Mouse (Mus musculus): ENCODE data around the gene Draxin.
"Not testable (repeated sequence)": the region's sequence is repeated elsewhere in the genome, so short reads cannot be mapped to it uniquely, and the experiment has no call there.

The Draxin gene

DNA sequence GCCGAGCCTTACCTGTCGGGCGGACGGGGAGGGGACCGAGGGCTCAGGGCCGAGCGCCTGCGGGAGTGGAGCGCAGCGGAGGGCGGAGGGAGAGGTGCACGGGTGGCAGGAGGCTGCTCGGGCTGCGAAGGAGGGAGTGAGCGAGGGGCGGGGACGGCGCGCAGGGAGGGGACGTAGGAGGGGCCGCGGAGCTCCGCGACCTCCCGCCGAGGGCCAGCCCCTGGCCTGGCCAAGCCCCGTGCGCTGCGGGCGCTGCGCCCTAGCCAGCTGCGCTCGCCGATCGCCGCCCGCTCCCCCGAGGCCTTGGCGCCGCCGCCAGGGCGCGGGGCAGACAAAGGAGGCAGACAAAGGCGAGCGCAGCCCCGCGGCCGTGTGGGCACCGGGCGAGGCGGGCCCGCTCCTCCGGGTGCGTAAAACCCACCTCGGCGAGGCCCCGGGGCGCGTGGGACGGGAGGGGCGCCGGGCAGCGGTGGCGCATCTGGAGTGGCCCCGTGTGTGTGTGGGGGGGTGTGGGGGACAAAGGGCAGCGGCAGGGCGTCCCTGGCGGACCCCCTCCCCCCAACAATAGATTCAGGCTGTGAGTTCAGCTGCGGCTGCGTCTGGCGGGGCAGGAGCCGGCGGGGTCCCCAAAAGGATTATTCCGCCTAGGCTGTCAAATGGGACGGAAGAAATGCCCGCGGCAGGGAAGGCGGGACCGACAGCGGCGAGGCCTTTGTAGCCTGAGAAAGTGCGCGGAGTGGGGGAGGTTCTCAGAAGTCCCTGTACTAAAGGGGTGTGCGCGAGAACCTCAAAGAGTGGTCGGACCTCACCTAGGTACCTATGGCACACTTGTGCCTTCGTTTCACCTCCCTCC, at the start of gene Draxin:
Draxin (minus strand) TSS at position 138 of the 853 bp plus-strand sequence.
- no peak for DNase-seq (ENCODE audit: low spot score in 2 of 2)

DNA sequence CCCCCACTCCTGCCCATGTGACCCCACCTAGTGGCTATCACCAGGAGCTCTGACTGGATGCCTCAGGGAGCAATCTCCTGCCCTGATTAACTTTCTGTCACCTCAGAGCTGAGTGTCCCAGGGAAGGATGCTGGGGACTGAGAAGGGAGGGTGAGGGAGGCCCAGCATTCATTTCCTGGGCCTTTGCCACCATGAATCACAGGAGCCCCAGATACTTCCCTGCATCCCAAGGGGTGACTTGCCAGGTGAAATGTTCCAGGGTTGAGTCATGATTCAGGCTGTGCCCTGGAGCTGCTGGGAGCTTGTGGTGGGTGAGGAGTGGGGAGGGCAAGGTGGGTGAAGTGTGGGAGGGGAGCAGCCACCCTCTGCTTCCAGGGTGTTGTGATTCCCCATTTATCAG, 47.2 kb upstream of the Draxin start:
- DNase-seq (ENCODE audit: low spot score in 2 of 2) = no peak

DNA sequence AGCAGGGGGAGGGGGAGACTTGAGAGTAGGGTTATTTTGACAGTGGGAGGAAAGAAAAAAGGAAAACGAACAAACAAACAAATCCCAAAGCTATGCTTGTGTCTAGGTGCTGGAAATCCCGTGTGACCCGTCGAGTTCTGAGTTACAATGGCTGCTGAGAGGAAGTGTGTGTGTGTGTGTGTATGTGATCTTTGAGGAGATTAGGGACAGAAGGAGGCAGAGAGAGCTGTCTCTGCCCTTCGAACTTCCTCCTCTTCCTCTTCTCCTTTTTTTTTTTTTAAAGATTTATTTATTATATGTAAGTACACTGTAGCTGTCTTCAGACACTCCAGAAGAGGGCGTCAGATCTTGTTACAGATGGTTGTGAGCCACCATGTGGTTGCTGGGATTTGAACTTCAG, 46.1 kb upstream of the Draxin start:
- not testable (repeated sequence) for DNase-seq (ENCODE audit: low spot score in 2 of 2)

DNA sequence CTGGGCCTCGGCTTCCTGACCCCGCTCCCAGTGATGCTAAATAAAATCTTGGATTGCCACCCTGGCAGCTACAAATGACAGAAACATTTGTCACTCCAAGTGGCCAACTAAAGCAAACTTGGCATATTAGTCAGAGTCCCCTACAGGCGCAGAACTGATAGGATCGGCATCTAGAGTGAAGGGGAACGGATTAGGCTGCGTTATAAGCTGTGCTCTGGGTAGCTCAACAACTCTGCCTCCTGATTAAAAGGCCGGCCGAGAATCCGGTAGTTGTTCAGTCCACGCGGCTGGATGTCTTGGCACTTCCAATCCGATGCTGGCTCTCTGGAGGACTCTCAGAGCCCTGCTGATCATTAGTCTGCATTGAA, 44.0 kb upstream of the Draxin start:
- no peak for DNase-seq (ENCODE audit: low spot score in 2 of 2)

DNA sequence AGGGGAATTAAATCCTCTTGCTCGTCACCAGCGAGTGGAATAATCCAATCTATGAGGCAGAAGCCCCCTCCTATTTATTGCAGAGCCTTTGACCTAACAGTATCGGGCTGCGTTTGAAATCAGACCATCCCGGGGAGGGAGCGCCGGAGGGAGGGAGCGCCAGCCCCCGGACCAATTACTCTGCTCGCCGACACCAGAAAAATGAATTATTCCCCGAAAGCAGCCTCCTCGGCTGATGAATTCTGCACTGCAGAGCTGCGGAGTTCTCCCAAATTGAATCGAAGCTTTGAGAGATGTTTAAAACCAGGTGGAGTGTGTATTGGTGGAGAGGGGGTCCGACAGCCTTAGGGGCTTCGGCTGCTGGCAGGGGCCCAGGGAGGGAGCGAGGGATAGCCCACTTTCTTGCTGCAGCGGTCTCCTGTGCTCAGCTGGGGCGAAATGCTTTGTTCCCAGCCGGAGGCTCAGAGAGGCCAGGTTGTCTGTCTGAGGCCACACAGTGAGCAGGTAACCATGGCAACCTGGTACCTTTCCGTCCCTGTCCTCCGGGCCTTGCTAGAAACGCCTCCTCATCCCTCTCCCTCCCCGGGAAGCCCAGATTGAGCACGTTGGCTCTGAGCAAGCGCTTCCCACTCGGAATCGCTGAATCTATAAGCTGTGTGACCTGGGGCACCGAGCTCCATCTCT, 43.5 kb upstream of the Draxin start:
- no peak for DNase-seq (ENCODE audit: low spot score in 2 of 2)

DNA sequence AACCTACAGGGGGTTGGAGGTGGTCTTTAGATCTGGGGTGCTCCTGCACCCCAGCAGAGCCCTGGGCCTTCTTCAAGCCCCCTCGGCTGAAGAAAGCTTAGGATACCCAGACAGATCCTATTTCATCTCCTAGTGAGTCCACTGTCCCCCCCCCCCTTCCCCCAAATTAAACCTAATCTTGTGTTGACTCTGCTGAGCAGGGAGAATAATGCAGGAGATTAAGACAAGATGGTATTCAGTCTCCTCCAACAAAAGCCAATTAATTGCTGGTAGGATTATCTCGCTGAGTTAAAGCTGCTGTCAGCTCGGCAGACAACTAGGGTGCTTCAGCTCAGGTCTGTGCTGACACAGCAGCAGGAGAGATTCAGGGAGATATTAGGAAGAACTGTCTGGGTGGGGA, 40.8 kb upstream of the Draxin start:
- no peak for DNase-seq (ENCODE audit: low spot score in 2 of 2)

DNA sequence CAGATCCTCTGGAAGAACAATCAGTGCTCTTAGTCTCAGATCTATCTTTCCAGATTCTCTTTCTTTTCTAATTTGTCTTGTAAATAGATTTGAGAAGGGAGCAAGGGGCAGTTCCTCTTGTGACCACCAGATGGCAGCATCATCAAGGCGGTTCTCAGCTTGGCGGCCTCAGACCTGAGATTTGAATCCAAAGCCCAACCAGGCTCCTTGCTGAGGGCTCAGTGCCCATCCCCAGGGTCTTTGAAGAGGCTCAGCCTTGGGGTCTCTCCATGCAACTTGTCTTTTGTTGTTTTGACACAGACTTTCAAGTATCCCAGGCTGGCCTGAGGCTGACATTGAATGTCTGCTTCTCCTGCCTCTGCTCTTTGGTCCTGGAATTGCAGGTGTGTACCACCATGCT, 40.3 kb upstream of the Draxin start:
- no peak for DNase-seq (ENCODE audit: low spot score in 2 of 2)

DNA sequence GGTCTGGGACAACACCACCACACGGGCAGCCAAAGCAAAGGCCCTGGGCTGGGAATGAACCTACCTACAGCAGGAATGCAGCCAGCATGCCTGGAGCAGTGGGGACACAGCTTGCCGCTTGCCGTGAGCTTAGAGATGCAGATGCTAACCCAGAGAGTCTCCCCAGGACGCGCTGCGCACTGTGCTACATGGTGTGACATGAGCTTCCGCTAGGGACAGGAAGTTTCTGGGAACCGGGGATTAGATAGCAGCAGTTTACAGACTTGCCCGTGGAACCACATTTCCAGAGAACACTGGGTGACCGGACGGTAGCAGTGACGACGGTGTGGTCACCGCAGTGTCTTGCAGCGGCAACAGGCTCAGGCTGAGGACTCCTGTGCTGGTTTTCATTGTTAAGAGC, 39.1 kb upstream of the Draxin start:
- DNase-seq (ENCODE audit: low spot score in 2 of 2) = no peak

DNA sequence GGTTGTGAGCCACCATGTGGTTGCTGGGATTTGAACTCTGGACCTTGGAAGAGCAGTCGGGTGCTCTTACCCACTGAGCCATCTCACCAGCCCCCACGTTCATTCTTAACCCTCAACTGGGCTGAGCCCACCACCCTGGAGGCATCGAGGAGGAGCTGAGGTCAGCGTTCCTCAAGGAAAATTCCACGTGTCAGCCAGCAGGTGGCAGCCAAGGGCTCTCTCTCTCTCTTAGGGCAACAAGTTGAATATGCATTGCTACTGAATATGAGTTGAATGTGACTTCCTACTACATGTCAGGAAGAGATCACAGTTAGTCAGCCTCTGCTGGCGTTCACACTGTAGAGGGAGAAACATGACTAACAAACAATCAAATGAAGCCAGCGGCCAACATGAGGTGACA, 37.8 kb upstream of the Draxin start:
- no peak for DNase-seq (ENCODE audit: low spot score in 2 of 2)

DNA sequence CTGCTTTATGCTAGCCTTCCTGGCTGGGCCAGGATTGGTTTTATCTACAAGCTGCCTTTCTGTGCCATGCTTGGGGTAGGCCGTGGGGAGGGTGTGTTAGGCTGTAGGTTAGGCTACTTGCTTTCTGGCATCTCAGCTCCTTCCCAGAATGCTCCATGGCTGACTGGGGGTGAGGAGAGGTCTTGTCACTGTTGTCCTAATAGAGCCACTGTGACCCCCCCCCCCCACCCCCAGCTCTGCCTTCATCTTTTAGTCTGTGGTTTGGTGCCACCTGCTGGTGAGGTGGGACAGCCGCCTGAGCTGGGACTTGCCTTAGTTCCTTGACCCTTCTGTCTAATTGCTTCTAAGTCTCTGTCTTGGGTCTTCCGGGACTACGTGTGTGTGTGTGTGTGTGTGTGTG, 36.5 kb upstream of the Draxin start:
- no peak for DNase-seq (ENCODE audit: low spot score in 2 of 2)

DNA sequence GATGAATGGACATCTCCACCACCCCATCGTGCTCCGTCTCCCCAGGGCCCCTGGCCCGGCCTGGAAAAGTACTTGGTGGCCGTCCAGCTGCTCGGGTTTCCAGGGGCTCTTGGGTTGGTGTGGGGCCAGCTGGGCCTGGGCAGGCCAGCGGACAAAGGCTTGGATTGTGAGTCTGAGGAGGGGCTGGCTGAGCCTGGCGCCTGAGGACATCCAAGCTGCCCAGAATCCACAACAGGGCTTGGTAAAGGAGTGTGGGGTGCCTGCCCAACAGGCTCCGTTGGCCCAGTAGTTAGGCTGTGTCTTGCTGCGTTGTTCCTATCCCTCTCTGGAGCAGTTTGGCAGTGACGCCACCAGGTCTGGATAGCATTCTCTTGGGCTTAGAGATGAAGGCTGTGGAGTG, 35.9 kb upstream of the Draxin start:
- DNase-seq (ENCODE audit: low spot score in 2 of 2) = no peak

DNA sequence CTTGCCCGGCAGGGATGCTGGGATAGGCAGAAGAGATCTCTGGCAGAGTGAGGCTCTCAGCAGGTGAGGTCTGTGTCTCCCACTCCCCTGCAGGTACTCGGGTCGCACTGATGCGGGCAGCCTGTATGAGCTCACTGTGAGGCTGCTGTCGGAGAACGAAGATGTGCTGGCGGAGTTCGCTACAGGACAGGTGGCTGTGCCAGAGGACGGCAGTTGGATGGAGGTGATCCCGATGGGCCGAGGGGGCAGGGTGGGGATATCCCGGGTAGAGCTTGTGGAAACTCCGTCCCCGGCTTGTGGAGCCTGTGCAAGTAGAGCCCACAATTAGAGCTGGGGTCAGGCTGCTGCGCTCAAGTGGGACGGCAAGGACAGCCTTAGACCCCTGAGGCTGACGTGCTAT, 35.1 kb upstream of the Draxin start:
- no peak for DNase-seq (ENCODE audit: low spot score in 2 of 2)

DNA sequence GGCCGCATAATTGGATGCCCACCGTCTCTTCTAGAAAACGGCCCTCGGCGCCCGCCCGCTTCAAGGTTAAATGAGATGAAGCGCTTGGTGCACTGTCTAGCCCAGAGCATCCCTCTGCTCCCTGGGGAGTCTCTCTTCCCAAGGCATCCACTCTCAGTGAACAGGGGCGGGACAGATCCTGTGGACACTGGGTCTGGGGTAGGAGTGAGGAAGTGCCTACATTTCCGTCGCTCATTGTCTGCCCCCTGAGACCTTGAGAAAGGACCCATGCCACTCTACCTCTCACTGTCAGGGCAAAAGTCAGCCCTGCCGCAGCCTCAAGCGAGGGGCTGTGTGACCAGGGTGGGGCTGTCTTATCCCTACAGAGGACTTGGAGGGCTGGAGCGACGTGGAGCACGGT, 34.0 kb upstream of the Draxin start:
- DNase-seq (ENCODE audit: low spot score in 2 of 2) = no peak

DNA sequence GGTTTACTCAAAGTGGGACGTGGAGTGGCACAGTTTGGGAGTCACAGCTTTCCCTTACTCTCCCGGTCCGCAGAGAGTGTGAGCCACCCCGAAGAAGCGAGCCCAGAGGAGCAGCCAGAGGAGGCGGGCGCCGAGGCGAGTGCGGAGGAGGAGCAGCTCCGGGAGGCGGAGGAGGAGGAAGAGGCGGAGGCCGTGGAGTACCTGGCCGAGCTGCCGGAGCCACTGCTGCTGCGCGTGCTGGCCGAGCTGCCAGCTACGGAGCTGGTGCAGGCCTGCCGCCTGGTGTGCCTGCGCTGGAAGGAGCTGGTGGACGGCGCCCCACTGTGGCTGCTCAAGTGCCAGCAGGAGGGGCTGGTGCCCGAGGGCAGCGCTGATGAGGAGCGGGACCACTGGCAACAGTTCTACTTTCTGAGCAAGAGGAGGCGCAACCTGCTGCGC, 33.5 kb upstream of the Draxin start:
- peak; percentile 66 to 69 for DNase-seq (ENCODE audit: low spot score in 2 of 2)

DNA sequence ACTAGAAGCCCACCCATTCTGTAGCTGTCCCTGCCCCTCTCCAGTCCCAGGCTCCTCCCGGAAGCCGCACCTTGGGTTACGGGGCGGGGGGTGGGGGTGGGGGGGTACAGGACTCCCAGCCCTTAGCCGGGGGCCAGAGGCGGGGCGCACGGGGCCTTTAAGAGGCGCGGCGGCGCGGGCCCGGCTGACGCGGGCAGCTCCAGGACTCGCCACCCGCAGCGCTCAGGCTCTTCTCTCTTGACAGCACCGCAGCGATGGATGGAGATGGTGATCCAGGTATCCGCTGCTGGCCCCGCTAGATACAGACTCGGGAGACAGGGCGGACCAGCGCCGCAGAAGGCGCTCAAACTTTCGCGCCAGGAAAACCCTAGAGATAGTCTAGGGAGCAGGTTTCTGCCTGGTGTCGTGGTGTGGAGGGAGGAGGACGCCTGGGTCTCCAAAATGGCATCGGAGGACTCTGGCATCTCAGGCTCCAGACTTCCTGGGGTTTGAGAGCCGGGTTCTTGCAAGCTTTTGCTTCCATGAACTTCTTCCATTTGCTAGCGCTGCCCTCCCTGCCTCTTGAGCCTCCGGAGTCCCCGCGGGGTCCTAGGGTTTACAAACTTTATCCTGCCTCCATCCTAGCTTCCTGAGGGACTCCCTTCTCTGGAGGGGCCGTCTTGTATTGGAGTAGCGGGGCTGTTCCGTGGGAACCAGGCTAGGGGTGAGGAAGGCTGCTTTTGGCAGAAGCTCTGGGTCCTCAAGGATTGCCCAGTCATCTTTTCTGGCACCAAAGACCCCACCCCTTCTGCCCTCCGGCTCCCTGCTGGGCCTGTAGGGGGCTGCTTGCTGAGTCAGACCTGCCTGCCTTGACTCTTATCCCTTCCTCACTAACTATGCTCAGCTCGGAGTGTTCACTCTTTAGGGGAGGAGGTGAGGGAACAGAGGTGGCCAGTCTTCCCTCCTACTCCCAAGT, 30.2 kb upstream of the Draxin start, which contains the start of the genes Fbxo44 and Fbxo2:
Fbxo44 (minus strand) TSS at position 47 of the 955 bp plus-strand sequence.
Fbxo2 (plus strand) TSS at position 186 of the 955 bp plus-strand sequence.
- no peak for DNase-seq (ENCODE audit: low spot score in 2 of 2)

DNA sequence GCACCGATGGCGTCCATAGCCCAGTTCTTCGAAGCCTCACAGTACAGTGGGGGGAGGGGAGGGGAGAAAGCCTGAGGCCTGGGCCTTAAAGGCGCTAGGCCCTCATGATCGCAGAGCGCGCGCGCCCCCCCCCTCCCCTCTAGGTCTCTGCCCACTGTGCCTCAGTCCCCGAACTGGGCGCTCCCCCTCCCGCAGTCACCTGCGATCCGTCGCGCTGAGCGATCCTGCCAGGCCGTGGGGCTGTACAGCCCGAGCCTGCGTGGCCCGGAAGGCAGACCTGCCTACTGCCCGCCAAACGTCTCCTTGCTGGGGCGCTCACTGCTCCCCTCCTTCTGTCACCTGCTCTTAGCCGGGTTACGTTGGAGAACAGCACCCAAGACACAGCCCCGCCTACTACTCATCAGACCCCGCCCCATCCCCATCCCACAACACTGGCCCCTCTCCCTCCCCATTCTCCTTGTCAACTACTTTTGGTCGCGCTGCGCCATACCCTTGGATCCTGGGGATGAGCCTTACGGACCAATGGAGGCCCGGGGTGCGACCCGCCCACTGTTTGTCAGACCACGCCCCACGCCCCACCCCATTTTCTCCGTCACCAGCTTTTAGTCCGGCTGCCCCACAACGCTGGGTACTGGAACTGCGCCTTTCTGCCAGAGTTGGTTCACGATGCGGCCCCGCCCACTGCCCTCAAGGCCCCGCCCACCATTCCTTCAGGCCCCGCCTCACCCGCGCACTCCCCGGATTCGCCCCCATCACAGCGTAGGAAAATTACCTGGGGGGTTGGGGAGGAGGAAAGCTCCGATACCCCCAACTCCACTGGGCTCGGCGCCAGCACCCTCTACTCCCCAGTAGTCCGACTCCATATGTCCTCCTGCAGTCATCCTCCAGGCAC, 29.3 kb upstream of the Draxin start:
- peak; percentile 82 to 88 for DNase-seq (ENCODE audit: low spot score in 2 of 2)

DNA sequence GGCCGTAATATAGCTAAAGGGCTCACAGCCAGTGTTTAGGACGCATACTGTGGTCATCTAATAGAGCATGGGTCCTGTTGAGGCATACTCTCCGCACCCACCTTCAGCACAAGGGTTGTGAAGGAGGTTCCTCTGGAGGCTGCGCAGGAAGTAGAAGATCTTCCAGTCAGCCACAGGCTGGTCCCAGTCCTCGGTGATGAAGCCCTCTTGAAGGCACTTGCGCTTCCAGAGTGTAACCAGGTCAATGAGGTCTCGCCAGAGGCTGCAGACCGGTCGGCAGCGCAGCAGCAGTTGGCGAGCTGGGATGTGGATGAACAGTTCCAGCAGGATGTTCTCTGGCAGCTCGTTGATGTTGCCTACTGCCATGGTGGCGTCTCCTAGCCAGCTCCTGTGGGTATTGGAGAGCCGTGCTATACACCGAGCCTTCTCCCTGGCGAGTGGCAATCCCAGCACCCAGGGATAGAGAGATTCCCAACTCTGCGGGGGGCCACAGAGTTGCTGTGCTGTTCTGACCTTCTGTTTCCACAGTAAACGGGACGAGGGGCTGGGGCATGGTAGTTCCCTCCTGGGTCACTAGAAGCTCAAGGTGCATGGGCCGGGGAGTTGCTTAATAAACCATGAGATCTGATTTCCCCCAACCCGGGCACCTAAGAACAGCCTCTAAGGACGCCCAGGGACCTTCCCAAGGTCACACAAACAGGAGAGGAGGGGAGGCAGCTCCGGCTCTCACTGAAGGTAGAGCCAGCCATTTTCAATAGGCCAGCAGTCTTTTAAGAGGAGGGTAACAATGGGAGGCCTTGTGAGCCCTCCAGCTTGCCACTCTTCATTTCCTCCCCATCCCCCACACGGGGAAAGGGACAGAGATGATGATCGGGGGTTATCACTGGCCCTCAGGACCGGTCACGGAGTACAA, 28.2 kb upstream of the Draxin start:
- DNase-seq (ENCODE audit: low spot score in 2 of 2) = no peak

DNA sequence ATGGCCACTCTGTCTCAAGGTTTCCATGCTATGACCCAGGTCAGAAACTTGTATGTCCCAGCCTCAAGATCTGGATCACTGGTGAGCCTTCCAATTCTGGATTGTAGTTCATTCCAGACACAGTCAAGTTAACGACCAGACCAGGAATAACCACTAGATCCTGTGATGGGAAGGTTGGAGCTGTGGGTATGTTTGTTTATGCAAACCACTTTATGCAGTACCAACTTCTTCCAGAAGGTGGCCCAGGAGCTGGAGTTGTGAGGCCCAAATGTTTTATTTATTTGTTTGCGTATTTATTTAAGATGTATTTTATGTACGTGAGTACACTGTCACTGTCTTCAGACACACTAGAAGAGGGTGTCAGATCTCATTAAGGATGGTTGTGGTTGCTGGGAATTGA, 24.5 kb upstream of the Draxin start:
- no peak for DNase-seq (ENCODE audit: low spot score in 2 of 2)

DNA sequence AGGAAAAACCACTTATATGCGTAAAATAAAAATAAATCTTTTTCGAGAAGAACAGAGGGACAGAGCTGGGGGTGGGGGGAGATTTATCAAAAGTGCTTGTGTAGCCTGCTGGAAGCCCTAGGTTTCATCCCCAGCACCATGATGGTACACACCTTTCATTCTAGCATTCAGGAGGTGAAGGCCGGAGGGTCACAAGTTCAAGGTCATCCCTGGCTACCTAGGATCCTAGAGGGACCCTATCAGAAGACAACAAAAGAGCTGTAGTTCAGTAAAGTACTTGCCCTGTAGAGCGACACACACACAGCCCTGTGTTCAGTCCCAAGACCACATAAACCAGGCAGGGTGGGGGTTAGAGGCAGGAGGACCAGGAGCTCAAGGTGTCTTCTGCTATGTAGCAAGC, 23.5 kb upstream of the Draxin start:
- DNase-seq (ENCODE audit: low spot score in 2 of 2) = no peak

DNA sequence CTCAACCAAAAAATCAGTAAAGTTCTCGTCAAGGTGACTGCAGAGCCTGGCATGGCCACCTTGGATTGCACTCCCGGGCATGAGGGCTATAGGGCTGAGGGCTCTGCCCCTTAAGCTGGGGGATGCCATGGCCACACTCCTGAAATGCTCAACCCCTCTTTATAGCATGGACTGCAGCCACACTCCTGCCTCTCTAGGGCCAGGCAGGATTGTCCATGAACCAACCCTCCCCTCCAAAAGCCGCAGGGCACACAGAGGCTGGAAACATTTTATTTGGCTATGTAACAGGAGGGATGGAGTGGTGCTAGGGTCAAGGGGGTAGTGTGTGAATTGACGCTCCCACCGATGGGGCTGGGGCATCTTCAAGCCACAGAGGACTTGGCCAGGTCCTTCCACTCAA, 22.0 kb upstream of the Draxin start:
- DNase-seq (ENCODE audit: low spot score in 2 of 2) = no peak
